In the genomic region with DNA sequence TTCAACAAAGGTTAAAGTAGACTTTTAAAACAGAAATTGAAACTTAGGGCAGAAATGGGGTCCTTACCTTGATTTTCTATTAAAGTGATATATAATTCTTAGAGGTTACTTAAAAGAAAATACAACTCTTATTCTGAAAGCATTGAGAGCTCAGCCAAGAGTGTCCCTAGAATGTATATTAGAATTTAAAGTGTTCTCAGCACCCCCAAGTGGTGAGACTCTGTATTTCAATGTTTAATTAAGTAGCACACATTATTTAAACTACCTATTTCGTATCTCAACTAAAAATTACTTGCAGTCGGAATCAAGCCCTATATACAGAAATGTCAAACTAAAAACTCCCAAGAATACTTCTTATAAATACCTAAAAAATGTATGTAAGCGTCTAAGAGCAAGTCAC, we compare ENCODE assay signal across 8 mouse cellular contexts. TPM values are rescaled to one million over a fixed set of nuclear protein-coding genes. Genes with fewer than 3 reads are reported as not detected.
DNase-seq lines count a peak whose midpoint lies in the region; ATAC-seq and TF ChIP-seq lines count a peak whose summit lies in the region.
"Had no signal": no experiment of that assay in that cellular context is flagged by ENCODE, and none has a peak within 500 bp of the region (broad histone marks: within the 10 kb centered on the region; RNA-seq: fewer than 3 reads in every experiment).

No protein-coding gene starts in this region.

- H3K36me3 ChIP-seq in kidney, postnatal 0 days (ENCODE audit: insufficient read depth, low read length): peaks cover 15% of the 10 kb centered on the region
- peaks cover 30% of the 10 kb centered on the region for H3K36me3 ChIP-seq in forebrain, embryonic 15.5 days

- H3K27ac ChIP-seq in kidney, postnatal 0 days: no peak overlapping the region
- no peak overlapping the region for H3K27ac ChIP-seq in forebrain, embryonic 15.5 days (replicated peaks)
- H3K27ac ChIP-seq: liver, embryonic 13.5 days had no signal

- H3K27me3 ChIP-seq in kidney, postnatal 0 days (ENCODE audit: insufficient read depth, low read length): no peaks in the 10 kb centered on the region
- H3K27me3 ChIP-seq in forebrain, embryonic 15.5 days: no peaks in the 10 kb centered on the region
- H3K27me3 ChIP-seq: liver, embryonic 13.5 days had no signal

- H3K9ac ChIP-seq in kidney, postnatal 0 days (ENCODE audit: low read depth, low read length): no peak overlapping the region
- no peak overlapping the region for H3K9ac ChIP-seq in forebrain, embryonic 15.5 days (replicated peaks)
- H3K9ac ChIP-seq: liver, embryonic 13.5 days had no signal

- no peak overlapping the region for H3K4me2 ChIP-seq in kidney, postnatal 0 days (ENCODE audit: low read length)
- no peak overlapping the region for H3K4me2 ChIP-seq in forebrain, embryonic 15.5 days (replicated peaks)
- H3K4me2 ChIP-seq: liver, embryonic 13.5 days had no signal

- no peak overlapping the region for H3K4me3 ChIP-seq in kidney, postnatal 0 days (replicated peaks; ENCODE audit: low read depth, low read length)
- no peak overlapping the region for H3K4me3 ChIP-seq in forebrain, embryonic 15.5 days
- H3K4me3 ChIP-seq: liver, embryonic 13.5 days had no signal

- WGBS in kidney, postnatal 0 days: 49% methylated on average over 3 of the region's 3 CpGs
- WGBS in forebrain, embryonic 15.5 days: 43% methylated on average over 3 of the region's 3 CpGs

- no peaks in the 10 kb centered on the region for H3K9me3 ChIP-seq in kidney, postnatal 0 days (replicated peaks; ENCODE audit: low read length)
- H3K9me3 ChIP-seq in forebrain, embryonic 15.5 days: no peaks in the 10 kb centered on the region
- H3K9me3 ChIP-seq: liver, embryonic 13.5 days had no signal

- TF ChIP-seq CTCF in kidney, postnatal 0 days (IDR thresholded peaks at IDR 0.05; ENCODE audit: low read depth): peak; percentile 69

- no peak for ATAC-seq in kidney, postnatal 0 days (replicated peaks; ENCODE audit: low FRiP score, low read depth)
- ATAC-seq in forebrain, embryonic 15.5 days (replicated peaks): peak; percentile 64; the same call in 1 of the 2 replicates

- DNase-seq in kidney, postnatal 0 days (ENCODE audit: low spot score): peak; percentile 86
- no peak for DNase-seq in kidney, postnatal 4 days
- peak; percentile 68 for DNase-seq in CD4-positive, CD25-positive, alpha-beta regulatory T cell, adult 2 months (ENCODE audit: low read depth, low spot score)
- DNase-seq in Muller cell, postnatal 12 days (ENCODE audit: inconsistent ontology term): peak; percentile 9
- peak; percentile 36 for DNase-seq in retina, adult 2 months (ENCODE audit: low read depth, low spot score)
- no peak for DNase-seq in ovary, adult 18-20 months (ENCODE audit: low spot score)
- DNase-seq: liver, embryonic 13.5 days had no signal

- H3K4me1 ChIP-seq in kidney, postnatal 0 days (replicated peaks; ENCODE audit: insufficient read depth, low read length): no peaks in the 10 kb centered on the region
- no peaks in the 10 kb centered on the region for H3K4me1 ChIP-seq in forebrain, embryonic 15.5 days
- H3K4me1 ChIP-seq: liver, embryonic 13.5 days had no signal

RNA-seq across cellular contexts. Expression of a gene that starts 57.8 kb away (rescaled TPM):
- 6.3 and 7.1 TPM in 2 replicates for polyA plus RNA-seq in kidney, postnatal 0 days (2015; fragmentation: Nextera tagmentation; extraction: Ambion mirVana)
- 9.6 and 11.0 TPM in 2 replicates for polyA plus RNA-seq in forebrain, embryonic 15.5 days (2015; fragmentation: Nextera tagmentation; extraction: Ambion mirVana)

Comparison
In these comparisons a context has a peak if more than half of its experiments do, and no peak if none do; other contexts are left out.
1. DNase-seq: peak in kidney, postnatal 0 days (single experiment), CD4-positive, CD25-positive, alpha-beta regulatory T cell, adult 2 months (single experiment), Muller cell, postnatal 12 days (single experiment) and retina, adult 2 months (single experiment); none in kidney, postnatal 4 days (0 of 2) and ovary, adult 18-20 months (single experiment).